Mouse (Mus musculus): ENCODE measurements around the gene Smad5.

GRCm38 (mm10) chr13:56729046-56729445 is 26.2 kb downstream of the Smad5 start:
- no peak for TF ChIP-seq CTCF (IDR thresholded peaks at IDR 0.05; ENCODE audit: borderline replicate concordance, extremely low read depth, insufficient read depth, insufficient read length)
- no peak for TF ChIP-seq POLR2A (IDR thresholded peaks at IDR 0.05; ENCODE audit: borderline replicate concordance, extremely low read depth, insufficient read depth, insufficient read length, poor library complexity, severe bottlenecking)
